Mouse (Mus musculus) myocyte (in vitro differentiated cells): ENCODE data around the gene Cd81.

ENCODE experiments used
- MAX ChIP-seq: IDR thresholded peaks from one replicate; pipeline ENCODE4 v1.6.1; 2011; ENCODE audit warnings: low read depth, mild to moderate bottlenecking, control low read depth
- POLR2A ChIP-seq: IDR thresholded peaks from one replicate; pipeline ENCODE4 v1.6.1; 2011; ENCODE audit warnings: low read depth, mild to moderate bottlenecking, control low read depth, moderate library complexity; ENCODE audit not compliant: insufficient read length
- POLR2AphosphoS2 ChIP-seq: IDR thresholded peaks from one replicate; pipeline ENCODE4 v1.6.1; 2011; ENCODE audit warnings: low read depth, control low read depth; ENCODE audit not compliant: insufficient read length
- REST ChIP-seq: IDR thresholded peaks from one replicate; pipeline ENCODE4 v1.6.1; 2011; ENCODE audit warnings: mild to moderate bottlenecking, control low read depth, moderate library complexity; ENCODE audit not compliant: insufficient read depth, insufficient read length
- TCF12 ChIP-seq: IDR thresholded peaks from one replicate; pipeline ENCODE4 v1.6.1; 2011; ENCODE audit warnings: mild to moderate bottlenecking, control low read depth; ENCODE audit not compliant: poor library complexity, insufficient read depth, severe bottlenecking

DNA sequence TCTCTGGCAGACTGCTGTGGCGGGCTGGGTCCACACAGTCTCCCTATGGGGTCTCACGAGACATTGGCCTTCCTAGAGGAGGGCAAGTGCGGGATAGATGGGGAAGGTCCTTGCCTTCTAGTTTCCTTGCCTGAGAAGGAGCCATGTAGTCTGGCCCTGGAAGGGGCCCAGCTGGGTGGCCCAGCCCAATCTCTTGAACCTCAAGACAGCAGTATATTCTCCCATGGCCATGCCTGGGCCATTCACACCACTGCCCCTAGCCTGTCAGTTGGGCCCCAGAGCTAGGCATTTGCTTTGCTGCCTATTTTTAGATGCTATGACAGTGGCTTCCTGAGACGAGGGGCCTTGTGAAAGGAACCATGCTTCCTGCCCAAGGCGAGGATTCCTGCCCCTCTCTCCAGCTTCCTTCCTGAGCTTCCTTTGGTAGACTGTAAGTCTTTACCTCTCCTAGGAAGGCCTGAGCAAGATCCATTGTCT, 5.7 kb downstream of the Cd81 start:
- TF ChIP-seq POLR2A, result no peak
- no peak for TF ChIP-seq MAX
- no peak for TF ChIP-seq REST
- no peak for TF ChIP-seq POLR2AphosphoS2
- no peak for TF ChIP-seq TCF12
